Mouse (Mus musculus) adipocyte (in vitro differentiated cells): ENCODE measurements around the gene Gm10591.
"Not testable (repeated sequence)": the region's sequence is repeated elsewhere in the genome, so short reads cannot be mapped to it uniquely, and the experiment has no call there.

Experiments
- DNase-seq: peaks from one replicate; pipeline ENCODE4 v3.0.0-alpha.2; 2016; ENCODE audit warnings: low spot score

Gm10591 gene

GRCm38 (mm10) chr4:42611895-42612294, at the start of gene Gm10591:
Gm10591 (plus strand) TSS chr4:42612195.
- not testable (repeated sequence) for DNase-seq

- DNase-seq, result not testable (repeated sequence)
These were observed 17.4 kb downstream of the Gm10591 start, which contains the start of gene Gm2564 for GRCm38 (mm10) chr4:42629419-42629818. Gm2564 (plus strand) TSS chr4:42629719.

DNA sequence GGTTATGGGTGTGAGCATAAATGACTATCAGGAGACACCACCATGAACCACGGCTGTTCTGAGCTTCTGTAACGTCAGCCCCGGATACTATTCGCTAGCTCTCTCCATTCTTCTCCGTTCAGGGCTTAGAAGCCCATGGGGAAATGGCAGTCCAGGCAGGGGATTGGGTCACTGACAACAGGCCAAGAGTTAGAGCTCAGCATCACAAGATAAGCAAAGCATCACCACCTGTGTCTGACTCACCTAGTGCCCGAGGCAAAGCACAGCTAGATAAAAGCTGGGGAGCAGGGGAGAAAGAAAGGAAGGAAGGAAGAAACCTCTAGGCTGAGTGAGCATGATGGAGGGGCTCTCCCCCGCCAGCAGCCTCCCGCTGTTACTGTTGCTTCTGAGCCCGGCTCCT, 43.0 kb downstream of the Gm10591 start, which contains the start of gene Ccl27b:
Ccl27b (plus strand) TSS at position 301 of the 400 bp plus-strand sequence.
- DNase-seq, result not testable (repeated sequence)

DNA sequence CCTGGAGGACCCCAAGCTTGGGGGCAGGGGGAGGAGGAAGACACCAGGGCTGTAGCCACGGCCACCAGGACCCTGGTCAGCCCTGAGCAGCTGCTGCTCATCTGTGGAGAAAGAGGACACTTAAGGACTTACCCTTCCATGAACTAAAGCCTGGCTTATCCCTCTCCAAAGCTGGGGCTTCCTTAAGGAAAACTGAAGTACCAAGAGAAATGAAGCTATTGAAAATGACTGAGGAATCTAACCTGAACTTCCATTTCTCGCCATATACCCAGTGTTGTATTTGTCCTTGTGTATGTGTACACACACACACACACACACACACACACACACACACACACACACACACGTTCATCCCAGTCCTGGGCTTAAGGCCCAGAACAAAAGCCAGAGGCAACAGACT, 49.8 kb downstream of the Gm10591 start, which contains the start of gene Il11ra2:
Il11ra2 (minus strand) TSS at position 101 of the 400 bp plus-strand sequence.
- not testable (repeated sequence) for DNase-seq
